Mouse (Mus musculus): ENCODE measurements around the gene Cavin3. TPM values are rescaled to one million over a fixed set of nuclear protein-coding genes. Genes with fewer than 3 reads are reported as not detected.

The Cavin3 gene
- total RNA-seq, 1 experiment from 2014 or later, result 0.59 TPM

Other genes with a start within 250 kb of the Cavin3 start
- not detected in 2 replicates for gene Olfr688, start 194.2 kb downstream of the Cavin3 start, total RNA-seq (2017)
- gene Olfr689, start 171.1 kb downstream of the Cavin3 start, total RNA-seq (2017), result not detected in 2 replicates
- gene Olfr690, start 148.2 kb downstream of the Cavin3 start, total RNA-seq (2017), result not detected in 2 replicates
- gene Olfr691, start 140.0 kb downstream of the Cavin3 start, total RNA-seq (2017), result not detected in 2 replicates
- not detected in 2 replicates for gene Olfr692, start 114.1 kb downstream of the Cavin3 start, total RNA-seq (2017)
- gene Gm5901, start 107.3 kb downstream of the Cavin3 start, total RNA-seq (2017), result not detected in 2 replicates
- 9.0 and 10.0 TPM in 2 replicates for gene Fam160a2, start 82.2 kb downstream of the Cavin3 start, total RNA-seq (2017)
- gene Cnga4, start 77.7 kb downstream of the Cavin3 start, total RNA-seq (2017), result not detected in 2 replicates
- gene Cckbr, start 56.6 kb downstream of the Cavin3 start, total RNA-seq (2017), result not detected in 2 replicates
- gene Smpd1, start 72.1 kb upstream of the Cavin3 start, total RNA-seq (2017), result 22.7 and 28.7 TPM in 2 replicates
- gene Apbb1, start 99.4 kb upstream of the Cavin3 start, total RNA-seq (2017), result 0.64 TPM in 1 of 2 replicates, not detected in the other
- gene Hpx, start 117.8 kb upstream of the Cavin3 start, total RNA-seq (2017), result not detected in 2 replicates
- gene Trim3, start 151.3 kb upstream of the Cavin3 start, total RNA-seq (2017), result 5.4 and 6.4 TPM in 2 replicates
- gene Timm10b, start 157.8 kb upstream of the Cavin3 start, total RNA-seq (2017), result 73.5 and 75.4 TPM in 2 replicates
- 28.3 and 30.8 TPM in 2 replicates for gene Arfip2, start 158.1 kb upstream of the Cavin3 start, total RNA-seq (2017)
- 0.15 and 9.0 TPM in 2 replicates for gene Gm45799, start 158.3 kb upstream of the Cavin3 start, total RNA-seq (2017)
- gene Dnhd1, start 168.5 kb upstream of the Cavin3 start, total RNA-seq (2017), result 1.5 and 3.0 TPM in 2 replicates